Mouse (Mus musculus): ENCODE results near the gene Ctf2.
A peak's percentile ranks its signal among the peaks of the same experiment; 100 is the strongest.
"Not testable (repeated sequence)": the region's sequence is repeated elsewhere in the genome, so short reads cannot be mapped to it uniquely, and the experiment has no call there.

Ctf2 gene

DNA sequence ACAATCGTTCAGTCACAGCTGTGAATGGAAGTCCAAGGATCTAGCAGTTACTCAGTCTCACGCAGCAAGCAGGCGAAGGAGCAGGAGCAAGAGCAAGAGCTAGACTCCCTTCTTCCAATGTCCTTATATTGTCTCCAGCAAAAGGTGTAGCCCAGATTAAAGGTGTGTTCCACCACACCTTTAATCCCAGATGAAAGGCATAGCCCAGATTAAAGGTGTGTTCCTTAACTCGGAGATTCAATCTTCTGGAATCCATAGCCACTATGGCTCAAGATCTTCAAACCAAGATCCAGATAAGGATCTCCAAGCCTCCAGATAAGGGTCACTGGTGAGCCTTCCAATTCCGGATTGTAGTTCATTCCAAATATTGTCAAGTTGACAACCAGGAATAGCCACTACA, at the start of gene Ctf2:
TSS of gene Ctf2 (minus strand) at position 101 of the 400 bp plus-strand sequence.
- not testable (repeated sequence) for DNase-seq

DNA sequence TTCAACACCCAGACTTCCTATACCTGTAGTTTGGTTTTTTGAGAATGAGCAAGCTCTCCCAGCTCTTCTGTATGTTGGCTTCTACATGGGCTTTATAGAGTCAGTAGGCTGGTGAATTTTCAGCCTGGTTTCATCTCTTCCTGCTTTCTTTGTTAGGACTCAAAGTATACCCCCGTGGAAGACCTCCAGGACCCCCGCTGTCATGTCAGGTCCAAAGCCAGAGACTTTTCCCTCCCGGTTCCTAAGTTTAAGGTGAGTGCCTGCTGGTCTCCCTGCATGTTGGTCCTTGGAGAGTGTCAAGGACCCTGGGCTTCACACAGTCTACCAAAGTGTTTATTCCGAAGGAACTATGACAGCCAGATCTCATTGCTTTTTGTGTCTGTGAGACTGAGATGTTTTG, 46.4 kb upstream of the Ctf2 start:
- no peak for DNase-seq

- no peak for DNase-seq
These were observed 45.7 kb upstream of the Ctf2 start for GRCm38 (mm10) chr7:127777474-127778266.

GRCm38 (mm10) chr7:127776878-127777473, 45.0 kb upstream of the Ctf2 start:
- peak; percentile 96 for DNase-seq

DNA sequence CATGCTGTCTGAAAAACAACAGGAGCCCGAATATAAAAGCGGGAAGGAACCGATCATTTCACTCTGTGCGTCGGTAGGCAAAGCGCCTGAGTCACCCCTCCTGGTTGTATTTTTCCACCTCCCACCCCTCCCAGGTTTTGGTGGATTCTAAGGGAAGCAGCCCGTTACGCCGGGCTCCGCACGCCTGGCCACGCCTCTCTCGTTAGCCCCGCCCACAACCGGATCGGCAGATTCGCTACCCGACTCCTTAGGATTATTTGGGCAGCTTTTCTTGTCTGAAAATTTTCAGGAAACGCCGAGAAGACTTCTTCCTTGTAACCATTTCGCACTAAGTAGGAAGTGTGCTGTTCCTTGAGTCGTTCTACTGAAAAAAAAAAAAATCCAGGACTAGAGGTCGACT, 44.5 kb upstream of the Ctf2 start, which contains the start of gene Setd1a:
TSS of gene Setd1a (plus strand) at position 245 of the 400 bp plus-strand sequence.
- peak; percentile 88 for DNase-seq

DNA sequence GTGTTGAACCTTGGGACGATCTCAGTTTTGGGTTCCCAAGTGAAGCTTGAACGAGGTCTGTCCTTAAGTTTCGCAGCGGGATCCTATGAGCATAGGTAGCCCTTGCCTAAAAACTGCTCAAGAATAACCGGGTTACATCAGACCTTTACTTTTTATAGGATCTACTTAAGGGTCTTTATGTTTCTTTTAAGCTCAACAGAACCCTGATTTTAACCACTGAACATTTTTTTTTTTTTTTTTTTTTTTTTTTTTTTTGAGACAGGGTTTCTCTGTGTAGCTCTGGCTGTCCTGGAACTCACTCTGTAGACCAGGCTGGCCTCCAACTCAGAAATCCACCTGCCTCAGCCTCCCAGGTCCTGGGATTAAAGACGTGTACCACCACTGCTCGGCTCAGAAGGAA, 43.9 kb upstream of the Ctf2 start:
- not testable (repeated sequence) for DNase-seq

- peak; percentile 67 for DNase-seq
These were observed 41.9 kb upstream of the Ctf2 start for GRCm38 (mm10) chr7:127773664-127774384.

DNA sequence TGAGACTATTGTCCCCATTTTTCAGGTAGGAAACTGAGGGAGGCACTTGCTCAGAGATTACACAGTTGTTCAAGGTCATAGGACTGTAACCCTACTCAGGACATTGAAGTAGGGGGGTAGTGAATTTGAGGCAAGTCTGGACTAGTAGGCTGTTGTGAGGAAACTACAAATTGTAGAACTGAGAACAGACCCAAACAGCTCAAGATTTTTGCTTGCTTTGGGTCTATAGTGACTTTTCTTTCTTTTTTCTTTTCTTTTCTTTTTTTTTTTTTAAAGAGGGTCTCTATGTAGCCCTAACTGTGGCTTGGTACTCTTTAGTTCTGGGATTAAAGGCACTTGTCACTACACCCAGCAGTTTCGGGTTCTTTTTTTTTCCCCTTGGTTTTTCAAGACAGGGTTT, 40.6 kb upstream of the Ctf2 start:
- DNase-seq = no peak

DNA sequence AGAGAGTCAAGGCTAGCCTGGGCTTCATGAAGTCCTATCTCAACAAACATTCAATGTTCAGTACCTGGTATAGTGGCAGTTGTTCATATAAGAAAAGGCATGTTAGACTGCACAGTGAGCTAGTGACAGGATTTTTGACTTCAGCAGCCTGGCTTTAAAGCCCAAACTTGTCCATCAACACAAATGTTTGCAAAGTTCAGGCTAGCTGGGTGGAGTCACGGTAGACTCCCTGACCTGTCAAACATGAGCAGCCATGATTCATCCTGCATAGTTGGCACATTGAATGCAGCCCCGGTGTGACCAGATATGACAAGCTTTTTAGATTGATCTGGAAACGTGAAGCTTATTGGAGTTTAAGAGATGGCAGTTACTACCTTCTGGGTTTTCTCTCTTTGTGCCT, 40.1 kb upstream of the Ctf2 start:
- DNase-seq = no peak

GRCm38 (mm10) chr7:127771262-127771661, 39.3 kb upstream of the Ctf2 start:
- peak; percentile 69 for DNase-seq

GRCm38 (mm10) chr7:127770039-127770905, 38.3 kb upstream of the Ctf2 start:
- DNase-seq = no peak

GRCm38 (mm10) chr7:127769651-127770038, 37.7 kb upstream of the Ctf2 start, which contains the start of gene Orai3:
Gene Orai3 (plus strand): TSS chr7:127769815.
- peak; percentile 88 for DNase-seq

DNA sequence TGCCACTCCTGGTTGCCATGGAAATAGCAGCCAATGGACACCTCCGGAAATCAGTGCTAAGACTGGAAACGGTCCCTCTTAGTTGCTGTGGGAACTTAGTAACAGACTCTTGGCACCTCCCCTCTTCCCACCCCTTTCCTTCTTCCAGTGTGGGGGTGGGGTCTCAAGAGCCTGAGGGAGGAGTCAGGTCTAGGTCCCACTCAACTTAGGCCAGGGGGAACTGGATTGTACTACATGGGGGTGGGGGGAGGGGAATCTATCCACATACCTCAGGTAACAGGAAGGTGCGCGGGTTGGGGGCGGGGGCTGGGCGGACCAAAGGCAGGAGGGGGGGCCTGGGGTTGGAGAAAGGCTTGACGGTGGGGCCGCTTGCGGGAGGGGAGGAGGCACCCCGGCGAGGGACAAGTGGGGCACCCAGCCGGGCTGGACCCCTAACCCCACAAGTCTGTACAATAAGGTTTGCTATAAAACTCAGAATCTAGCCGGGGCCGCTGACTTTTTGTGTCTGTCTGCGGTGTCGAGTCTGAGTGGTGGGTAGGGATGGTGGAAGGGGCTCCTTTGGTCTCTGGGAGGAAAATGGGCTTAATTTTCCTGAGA, 37.1 kb upstream of the Ctf2 start:
- DNase-seq = peak; percentile 98

DNA sequence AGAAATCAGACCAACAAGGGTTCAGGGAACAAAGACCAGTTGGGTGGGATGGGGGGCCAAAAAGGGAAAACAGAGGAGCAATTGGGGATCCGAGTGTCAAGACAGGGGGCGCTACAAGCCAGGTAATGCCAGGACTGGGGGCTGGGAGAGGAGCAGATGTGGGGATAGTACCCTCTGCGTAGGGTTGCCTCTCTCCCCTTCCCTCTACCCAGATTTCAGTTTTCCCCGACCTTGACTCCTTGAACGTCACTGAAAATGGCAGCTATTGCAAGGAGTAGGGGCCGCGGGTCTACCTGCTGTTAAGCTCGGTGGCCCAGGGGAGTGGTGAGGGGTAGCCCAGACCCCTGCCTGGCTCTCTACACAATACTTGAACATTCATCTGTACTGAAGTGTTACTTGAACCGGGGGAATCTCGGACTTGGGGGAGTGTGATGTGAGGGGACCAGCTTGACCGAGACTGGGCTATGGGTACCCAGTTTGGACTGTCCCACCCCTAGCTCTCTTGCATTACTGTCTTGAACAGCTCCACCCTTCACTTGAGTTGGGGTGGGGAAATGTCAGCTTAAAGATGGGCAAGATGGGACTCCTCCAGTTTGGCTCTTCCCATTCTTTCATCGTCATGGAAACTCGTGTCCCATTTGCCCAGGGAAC, 36.5 kb upstream of the Ctf2 start:
- DNase-seq = no peak

DNA sequence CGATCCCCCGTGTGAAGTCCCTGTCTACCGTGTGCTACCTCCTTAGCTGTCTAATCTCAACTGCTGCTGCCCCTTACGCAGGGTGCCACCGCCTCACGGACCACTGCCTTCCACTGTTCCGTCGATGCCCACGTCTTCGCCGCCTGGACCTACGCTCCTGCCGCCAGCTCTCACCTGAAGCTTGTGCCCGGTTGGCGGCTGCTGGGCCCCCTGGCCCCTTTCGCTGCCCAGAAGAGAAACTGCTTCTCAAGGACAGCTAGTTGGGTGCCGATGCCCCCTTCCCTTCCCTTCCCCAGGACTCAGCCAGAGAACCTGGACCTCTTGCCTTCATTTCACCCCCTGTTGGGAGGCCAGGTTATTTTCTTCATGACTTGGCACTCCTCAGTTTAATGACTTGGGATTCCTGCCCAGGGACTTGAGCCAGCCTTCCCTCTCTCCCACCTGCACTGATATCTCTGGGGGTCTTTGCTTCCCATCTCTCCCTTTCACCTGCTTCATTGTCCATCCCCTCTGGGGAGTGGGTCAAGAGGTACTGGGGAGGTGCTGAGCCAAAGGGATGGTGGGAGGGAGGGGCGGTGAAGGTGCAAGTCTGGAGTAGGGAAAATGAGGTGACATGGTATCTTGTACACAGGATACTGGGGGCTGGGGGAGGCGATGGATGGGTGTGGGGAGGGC, 35.8 kb upstream of the Ctf2 start:
- no peak for DNase-seq

DNA sequence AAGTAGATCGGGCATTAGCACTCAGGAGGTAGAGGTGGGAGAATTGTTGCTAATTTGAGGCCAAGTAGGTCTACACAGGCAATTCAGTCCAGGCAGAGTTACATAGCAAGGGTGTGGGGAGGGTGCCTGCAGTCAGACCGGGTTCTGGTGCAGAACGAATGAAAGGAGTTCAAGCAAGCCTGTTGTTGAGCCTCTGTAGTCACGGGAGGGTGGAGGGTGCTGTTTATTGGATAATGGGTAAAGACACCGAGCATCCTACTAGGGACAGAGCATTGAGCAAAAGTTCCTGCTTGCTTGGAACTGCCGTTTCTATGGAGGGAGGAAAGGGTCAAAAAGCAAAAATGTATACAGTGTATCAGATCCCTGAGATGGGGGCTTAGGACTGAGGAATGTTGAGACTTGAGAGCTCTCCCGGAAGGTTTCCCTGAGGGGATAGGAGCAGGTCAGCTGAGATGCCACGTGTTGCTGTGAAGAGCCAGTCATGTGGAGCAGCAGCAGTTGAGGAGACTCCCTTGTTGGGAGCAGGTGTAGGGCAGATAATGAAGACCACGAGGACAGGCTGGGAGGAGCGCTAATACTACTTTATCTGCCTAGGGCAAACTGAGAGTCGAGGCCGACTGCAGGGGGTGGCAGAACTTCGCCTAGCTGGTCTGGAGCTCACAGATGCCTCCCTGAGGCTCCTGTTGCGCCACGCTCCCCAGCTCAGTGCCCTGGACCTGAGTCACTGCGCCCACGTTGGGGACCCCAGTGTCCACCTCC, 35.1 kb upstream of the Ctf2 start:
- DNase-seq = no peak

- no peak for DNase-seq
These were observed 33.8 kb upstream of the Ctf2 start for GRCm38 (mm10) chr7:127765756-127766155.

DNA sequence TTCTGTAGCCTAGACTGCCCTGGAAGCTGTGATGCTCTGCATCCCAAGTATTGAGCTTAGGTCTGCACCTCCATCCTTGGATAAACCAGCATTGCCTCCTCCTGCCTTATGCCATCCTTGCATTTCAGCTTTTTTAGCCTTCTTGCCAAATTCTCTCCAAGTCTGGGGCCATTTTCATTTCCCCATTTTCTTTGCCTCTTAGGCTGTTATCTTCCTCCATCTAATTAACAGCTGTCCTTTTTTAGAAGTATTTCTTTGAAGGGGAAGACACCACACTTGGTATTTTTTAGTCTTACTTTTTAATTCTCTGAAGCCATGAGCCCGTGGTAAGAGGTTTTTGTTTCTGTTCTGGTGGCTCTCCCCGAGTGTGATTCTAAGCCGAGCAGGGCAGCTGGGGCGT, 31.7 kb upstream of the Ctf2 start:
- DNase-seq = no peak

DNA sequence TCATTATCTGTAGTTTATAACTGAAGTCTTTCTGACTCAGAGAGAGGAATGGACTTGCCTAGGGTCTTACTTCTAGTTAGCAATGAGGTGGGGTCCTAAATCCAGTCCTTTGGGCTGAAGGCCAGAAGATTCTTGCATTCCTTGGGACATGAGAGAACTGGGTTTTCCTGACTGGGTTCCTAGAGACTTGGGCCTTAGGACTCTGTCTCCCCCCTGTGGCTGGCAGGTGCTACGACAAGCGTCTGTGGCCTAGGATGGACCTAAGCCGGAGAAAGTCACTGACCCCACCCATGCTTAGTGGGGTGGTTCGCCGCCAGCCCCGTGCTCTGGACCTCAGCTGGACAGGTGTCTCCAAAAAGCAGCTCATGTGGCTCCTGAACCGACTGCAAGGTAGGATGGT, 29.1 kb upstream of the Ctf2 start:
- no peak for DNase-seq

- DNase-seq = no peak
These were observed 28.5 kb upstream of the Ctf2 start for GRCm38 (mm10) chr7:127760478-127760877.
